Comparison of ENCODE assay signal across 14 mouse cellular contexts in the genomic region with DNA sequence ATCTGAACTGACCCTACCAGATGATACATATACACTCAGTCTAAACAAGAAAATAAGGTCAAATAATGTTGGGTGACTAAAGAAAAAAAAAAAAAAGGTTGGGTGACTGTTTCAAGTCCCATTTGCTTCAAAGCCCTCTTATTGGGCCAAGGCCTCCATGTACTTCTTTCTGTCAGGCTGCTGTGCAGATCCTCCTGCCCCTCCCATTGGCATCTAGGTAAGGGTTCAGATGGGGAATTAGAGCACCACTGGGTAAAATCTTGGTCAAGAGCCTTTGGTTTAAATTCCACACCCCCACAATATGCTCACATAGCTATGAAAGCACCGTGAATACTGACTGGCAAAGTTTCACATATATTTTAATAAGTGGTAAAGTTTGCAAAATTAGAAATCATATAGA.
A peak's percentile ranks its signal among the peaks of the same experiment; 100 is the strongest.
DNase-seq lines count a peak whose midpoint lies in the region.
"Had no signal": no experiment of that assay in that cellular context is flagged by ENCODE, and none has a peak within 500 bp of the region (broad histone marks: within the 10 kb centered on the region; RNA-seq: fewer than 3 reads in every experiment).

No protein-coding gene starts in this region.

- peak; percentile 50 for DNase-seq in adipocyte (ENCODE audit: low spot score)
- no peak for DNase-seq in ovary, postnatal 36 days (ENCODE audit: low spot score)
- DNase-seq: adrenal gland, adult 2 months; adrenal gland, adult 8-10 months; adrenal gland, postnatal 10 days; adrenal gland, postnatal 14 days; adrenal gland, postnatal 25 days; adrenal gland, postnatal 36 days; B cell, adult 2 months; cerebellum, adult 11 months; cerebellum, adult 11-12 months; cerebellum, adult 18-20 months; cerebellum, adult 2 months; cerebellum, adult 8-10 months had no signal
